Mouse (Mus musculus) embryonic facial prominence, embryonic 15.5 days (tissue): ENCODE measurements around the gene Vmn2r5. TPM values are rescaled to one million over a fixed set of nuclear protein-coding genes. Genes with fewer than 3 reads are reported as not detected.
"Not testable (repeated sequence)": the region's sequence is repeated elsewhere in the genome, so short reads cannot be mapped to it uniquely, and the experiment has no call there.

Experiments used
- ATAC-seq: fragments of 200-750 bp; cut with Nextera tagmentation; 2 replicates; pipeline ENCODE4 v1.8.0; 2017; ENCODE audit warnings: low read depth, moderate TSS enrichment; ENCODE audit not compliant: insufficient number of reproducible peaks, low FRiP score, low TSS enrichment
- H3K27ac ChIP-seq: fragments of 300-500 bp; sonication (generic); replicated peaks from 2 replicates; pipeline ENCODE4 v1.5.1; 2015; ENCODE audit warnings: mild to moderate bottlenecking, inconsistent platforms
- H3K27me3 ChIP-seq: fragments of 300-500 bp; sonication (generic); 2 replicates; pipeline ENCODE4 v1.6.1; 2015; ENCODE audit warnings: inconsistent platforms
- H3K36me3 ChIP-seq: fragments of 300-500 bp; sonication (generic); 2 replicates; pipeline ENCODE4 v1.6.1; 2015; ENCODE audit warnings: mild to moderate bottlenecking, inconsistent platforms
- H3K4me1 ChIP-seq: fragments of 300-500 bp; sonication (generic); 2 replicates; pipeline ENCODE4 v1.6.1; 2015; ENCODE audit warnings: inconsistent platforms
- H3K4me2 ChIP-seq: fragments of 300-500 bp; sonication (generic); replicated peaks from 2 replicates; pipeline ENCODE4 v1.6.1; 2015; ENCODE audit warnings: mild to moderate bottlenecking, inconsistent platforms
- H3K4me3 ChIP-seq: fragments of 300-500 bp; sonication (generic); replicated peaks from 2 replicates; pipeline ENCODE4 v1.5.1; 2015; ENCODE audit warnings: mild to moderate bottlenecking, inconsistent platforms
- H3K9ac ChIP-seq: fragments of 300-500 bp; sonication (generic); 2 replicates; pipeline ENCODE4 v1.6.1; 2015; ENCODE audit warnings: inconsistent platforms
- H3K9me3 ChIP-seq: fragments of 300-500 bp; sonication (generic); replicated peaks from 2 replicates; pipeline ENCODE4 v1.6.1; 2016; ENCODE audit warnings: inconsistent platforms
- WGBS: fragments of 180-500 bp; shearing (Covaris S2); methylation state at CpG from one replicate; pipeline ENCODE4 v1.1.7; 2015; 5-methylcytosine and 5-hydroxymethylcytosine counted together
- polyA plus RNA-seq: library from polyadenylated mRNA; unstranded; fragments of >200 nt; fragmentation: Nextera tagmentation; extraction: Ambion mirVana; gene quantifications from 2 replicates; pipeline ENCODE4 v1.2.1, GENCODE M21; 2015

Gene Vmn2r5
- 0.05 TPM in 1 of 2 replicates, not detected in the other for polyA plus RNA-seq

DNA sequence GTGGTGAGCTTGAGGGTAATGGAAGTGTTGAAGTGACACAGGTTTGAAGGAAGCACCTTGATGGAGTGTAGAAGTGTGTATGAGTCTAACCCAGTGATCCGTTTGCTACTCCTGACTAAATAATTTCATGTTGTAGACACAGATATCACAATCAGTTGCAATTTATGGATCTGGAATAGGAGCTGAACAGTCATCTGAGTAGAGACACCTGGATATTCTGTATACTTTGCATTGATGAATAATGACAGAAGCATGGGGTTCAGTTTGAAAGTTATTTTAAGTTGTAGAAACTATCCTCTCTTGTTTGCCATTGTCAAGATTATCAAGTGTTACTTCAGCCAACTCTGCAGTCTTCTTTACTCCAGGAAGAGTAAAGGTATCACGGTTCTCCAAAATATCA is at the start of gene Vmn2r5:
Gene Vmn2r5 (minus strand): TSS at position 101 of the 400 bp plus-strand sequence.
- 71% methylated on average over 1 of the region's 2 CpGs for WGBS
- H3K9ac ChIP-seq, H3K4me3 ChIP-seq, H3K27ac ChIP-seq, H3K4me2 ChIP-seq, H3K27me3 ChIP-seq, ATAC-seq, H3K9me3 ChIP-seq, H3K36me3 ChIP-seq, H3K4me1 ChIP-seq: not testable (repeated sequence)

GRCm38 (mm10) chr3:64523585-64523984 is 13.9 kb upstream of the Vmn2r5 start:
- WGBS, result 76% methylated on average over 1 of the region's 1 CpGs
- H3K4me3 ChIP-seq, H3K27ac ChIP-seq, H3K9me3 ChIP-seq, ATAC-seq, H3K27me3 ChIP-seq, H3K9ac ChIP-seq, H3K4me1 ChIP-seq, H3K36me3 ChIP-seq, H3K4me2 ChIP-seq: not testable (repeated sequence)

Other genes with a start within 250 kb of the Vmn2r5 start
- gene Vmn2r3, start 220.1 kb downstream of the Vmn2r5 start, polyA plus RNA-seq, result 0.03 TPM in 1 of 2 replicates, not detected in the other
- gene Vmn2r4, start 94.5 kb downstream of the Vmn2r5 start, polyA plus RNA-seq, result not detected in 2 replicates
- gene Vmn2r6, start 56.0 kb upstream of the Vmn2r5 start, polyA plus RNA-seq, result 0.07 TPM in 1 of 2 replicates, not detected in the other